Comparison of ENCODE assay signal across 11 mouse cellular contexts in genomic region chr1:53838182-53838859, GRCm38 (mm10). TPM values are rescaled to one million over a fixed set of nuclear protein-coding genes. Genes with fewer than 3 reads are reported as not detected.
DNase-seq lines count a peak whose midpoint lies in the region; TF ChIP-seq lines count a peak whose summit lies in the region.
"Had no signal": no experiment of that assay in that cellular context is flagged by ENCODE, and none has a peak within 500 bp of the region (broad histone marks: within the 10 kb centered on the region; RNA-seq: fewer than 3 reads in every experiment).

No protein-coding gene starts in this region.

- DNase-seq in spleen, adult 2 months (ENCODE audit: low read depth in 1 of 2, low spot score in 2 of 2): no peak
- no peak for DNase-seq in spleen, postnatal 14 days (ENCODE audit: low spot score in 2 of 2)
- peak; percentile 34 for DNase-seq in T-cell, adult 2 months (ENCODE audit: low spot score)
- DNase-seq in thymus, postnatal 0 days (ENCODE audit: low spot score): no peak
- no peak for DNase-seq in right cerebral cortex, adult 18-20 months
- no peak for DNase-seq in kidney, adult 2 months
- DNase-seq: kidney, adult 18-20 months; thymus, postnatal 14 days had no signal

- 64% methylated on average over 8 of the region's 8 CpGs for WGBS in spleen, adult 2 months
- 46% methylated on average over 8 of the region's 8 CpGs for WGBS in macrophage (ENCODE audit: missing documents)
- WGBS in kidney, adult 2 months: 91% methylated on average over 8 of the region's 8 CpGs

- no peaks in the 10 kb centered on the region for H3K27me3 ChIP-seq in spleen, adult 2 months (ENCODE audit: control insufficient read depth, insufficient read depth, low read length)
- no peaks in the 10 kb centered on the region for H3K27me3 ChIP-seq in kidney, adult 2 months (replicated peaks; ENCODE audit: control insufficient read depth, insufficient read depth, low read length)
- H3K27me3 ChIP-seq: lung, embryonic 15.5 days had no signal

- H3K4me1 ChIP-seq in spleen, adult 2 months (ENCODE audit: control insufficient read depth, insufficient read depth, insufficient read length): peaks cover 4% of the 10 kb centered on the region
- no peaks in the 10 kb centered on the region for H3K4me1 ChIP-seq in kidney, adult 2 months (ENCODE audit: control insufficient read depth, insufficient read depth, low read length)
- H3K4me1 ChIP-seq: lung, embryonic 15.5 days had no signal

- TF ChIP-seq POLR2A in spleen, adult 2 months (IDR thresholded peaks at IDR 0.05; ENCODE audit: low read depth, low read length): no peak
- no peak for TF ChIP-seq POLR2A in kidney, adult 2 months (IDR thresholded peaks at IDR 0.05; ENCODE audit: low read depth, low read length)

- H3K36me3 ChIP-seq in spleen, adult 2 months (ENCODE audit: control insufficient read depth, insufficient read depth, low read length): no peaks in the 10 kb centered on the region
- no peaks in the 10 kb centered on the region for H3K36me3 ChIP-seq in macrophage (ENCODE audit: inconsistent target)
- H3K36me3 ChIP-seq in kidney, adult 2 months (ENCODE audit: control insufficient read depth, insufficient read depth, low read length): no peaks in the 10 kb centered on the region
- H3K36me3 ChIP-seq: limb, embryonic 10.5 days; lung, embryonic 15.5 days had no signal

- TF ChIP-seq CTCF in spleen, adult 2 months (IDR thresholded peaks at IDR 0.05; ENCODE audit: extremely low read depth, insufficient read depth, insufficient read length, insufficient replicate concordance): no peak
- no peak for TF ChIP-seq CTCF in kidney, adult 2 months (conservative IDR thresholded peaks at IDR 0.05; ENCODE audit: insufficient read depth, insufficient read length, low read depth, low read length)

- no peaks in the 10 kb centered on the region for H3K79me2 ChIP-seq in macrophage (ENCODE audit: inconsistent target)

- H3K4me3 ChIP-seq in spleen, adult 2 months (ENCODE audit: extremely low read depth, insufficient read depth, insufficient read length): no peak overlapping the region
- H3K4me3 ChIP-seq in macrophage (ENCODE audit: inconsistent target): no peak overlapping the region
- no peak overlapping the region for H3K4me3 ChIP-seq in kidney, adult 2 months (ENCODE audit: insufficient read depth, low read depth, low read length)
- H3K4me3 ChIP-seq: limb, embryonic 10.5 days; lung, embryonic 15.5 days had no signal

- 0 out of 2 replicates have a peak overlapping the region, but pooled peaks have one; percentile 3 for H3K27ac ChIP-seq in spleen, adult 2 months (ENCODE audit: insufficient read depth, low read length)
- H3K27ac ChIP-seq in macrophage: peak overlapping the region; percentile 32
- no peak overlapping the region for H3K27ac ChIP-seq in kidney, adult 2 months (ENCODE audit: insufficient read depth, low read depth, low read length)
- H3K27ac ChIP-seq: limb, embryonic 10.5 days; lung, embryonic 15.5 days had no signal

RNA-seq across cellular contexts. Expression of gene Stk17b, which starts 53.3 kb away (rescaled TPM):
- 25.7 and 30.0 TPM in 2 replicates for polyA plus RNA-seq in spleen, adult 2 months (2012; rRNA removed)
- 100 to 1,000 TPM in 3 of 26 experiments, 10 to 100 TPM in 23; 17.8 to 199 (median 53.6) TPM for total RNA-seq in macrophage (2018; cell fraction: chromatin; rRNA removed)
- total RNA-seq in macrophage (2018; cell fraction: cytosol; rRNA removed): 10 to 100 TPM; 35.9 to 96.2 (median 56.5) TPM
- total RNA-seq in macrophage (2018; cell fraction: nucleus; rRNA removed): 100 to 1,000 TPM in 5 of 26 experiments, 10 to 100 TPM in 21; 20.2 to 163 (median 49.6) TPM
- polyA plus RNA-seq in macrophage (2018): 43.6 to 76.9 TPM (median 51.4 TPM) in 3 replicates
- polyA plus RNA-seq in thymus, postnatal 0 days (2015; fragmentation: Nextera tagmentation; extraction: Ambion mirVana): 96.5 and 107 TPM in 2 replicates
- polyA plus RNA-seq in kidney, adult 2 months (2012; rRNA removed): 1.8 and 4.1 TPM in 2 replicates
